Mouse (Mus musculus): ENCODE results near the gene Gpbp1.

The Gpbp1 gene

DNA sequence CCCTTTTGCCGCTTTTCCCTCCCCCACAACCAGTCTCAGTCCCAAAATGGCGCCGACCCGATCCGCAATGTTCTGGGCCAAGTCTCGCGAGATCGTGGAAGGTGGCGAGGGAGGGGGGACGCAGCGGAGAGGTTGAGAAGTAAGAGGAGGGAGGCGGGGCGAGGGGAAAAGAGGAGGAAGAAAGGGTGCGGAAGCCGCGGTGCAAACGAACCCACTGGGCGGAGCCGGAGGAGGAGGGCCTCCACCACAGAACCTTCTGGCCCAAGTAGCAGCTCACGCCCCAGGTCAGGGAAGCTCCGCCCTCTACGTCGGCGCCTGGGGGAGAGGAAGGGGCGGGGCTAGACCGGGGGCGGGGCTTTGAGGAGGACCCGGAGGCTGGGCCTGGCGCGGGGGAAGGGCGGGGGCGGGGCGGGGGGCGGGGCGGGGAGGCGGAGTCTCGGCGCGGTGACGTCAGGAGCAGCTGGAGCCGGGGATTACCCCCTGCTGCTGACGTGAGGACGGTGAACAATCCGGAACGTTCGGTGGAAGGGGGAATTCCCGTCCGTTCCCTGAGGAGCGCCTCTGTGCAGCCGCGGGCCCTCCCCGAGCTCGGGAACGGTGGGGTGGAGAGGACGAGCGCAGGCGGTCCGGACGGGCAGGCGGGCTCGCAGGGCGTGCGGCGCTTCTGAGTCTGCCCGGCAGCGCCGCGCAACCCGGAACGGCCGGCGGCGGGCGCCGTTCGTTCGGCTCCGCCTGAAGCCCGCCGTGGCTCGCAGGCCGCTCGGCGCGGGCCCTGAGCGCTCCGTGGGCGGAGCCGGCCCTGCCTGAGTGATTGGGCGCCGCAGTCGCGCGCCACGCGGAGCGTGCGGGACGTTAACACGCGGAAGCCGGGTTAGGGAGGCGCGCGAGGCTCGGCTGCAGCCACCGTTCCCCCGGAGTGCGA, at the start of gene Gpbp1:
Gpbp1 (minus strand) TSS at position 310 of the 922 bp plus-strand sequence.
- peak; percentile 100 for DNase-seq

DNA sequence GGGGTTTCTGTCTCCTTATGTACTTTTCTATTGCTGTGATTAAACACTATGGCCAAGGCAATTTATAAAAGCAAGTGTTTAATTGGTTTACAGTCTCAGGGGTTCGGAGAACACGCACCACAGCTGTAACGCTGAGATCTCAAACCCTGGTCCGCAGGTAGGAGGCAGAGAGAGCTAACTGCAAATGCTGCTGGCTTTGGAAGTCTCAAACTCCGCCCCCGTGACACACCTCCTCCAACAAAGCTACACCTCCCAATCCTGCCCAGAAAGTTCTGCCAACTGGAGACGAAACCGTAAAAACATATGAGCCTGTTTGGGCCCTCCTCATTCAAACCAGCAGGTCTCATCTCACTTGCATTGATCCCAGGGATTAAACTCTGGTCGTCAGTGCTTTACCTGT, 47.8 kb upstream of the Gpbp1 start:
- no peak for DNase-seq

GRCm38 (mm10) chr13:111536207-111536887, 46.4 kb upstream of the Gpbp1 start:
- DNase-seq, result no peak

DNA sequence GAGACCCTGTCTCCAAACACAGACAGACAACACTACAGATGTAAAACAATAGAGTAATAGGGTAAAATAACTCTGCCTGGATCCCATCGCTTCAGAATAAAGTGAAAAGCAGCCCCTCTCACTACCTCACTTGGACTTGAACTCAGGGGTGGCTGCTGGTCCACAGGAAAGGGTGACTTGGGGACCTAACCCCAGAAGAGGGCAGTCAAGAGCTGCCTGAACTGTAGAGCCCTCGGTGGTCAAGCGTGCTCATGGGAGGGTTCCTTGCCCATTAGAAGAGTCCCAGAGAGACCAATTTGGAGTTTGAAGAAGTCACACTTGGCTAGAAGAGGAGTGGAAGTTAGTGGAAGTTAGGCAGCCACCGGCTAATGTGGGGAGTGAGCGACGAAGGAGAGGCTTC, 44.2 kb upstream of the Gpbp1 start:
- DNase-seq, result peak; percentile 16

DNA sequence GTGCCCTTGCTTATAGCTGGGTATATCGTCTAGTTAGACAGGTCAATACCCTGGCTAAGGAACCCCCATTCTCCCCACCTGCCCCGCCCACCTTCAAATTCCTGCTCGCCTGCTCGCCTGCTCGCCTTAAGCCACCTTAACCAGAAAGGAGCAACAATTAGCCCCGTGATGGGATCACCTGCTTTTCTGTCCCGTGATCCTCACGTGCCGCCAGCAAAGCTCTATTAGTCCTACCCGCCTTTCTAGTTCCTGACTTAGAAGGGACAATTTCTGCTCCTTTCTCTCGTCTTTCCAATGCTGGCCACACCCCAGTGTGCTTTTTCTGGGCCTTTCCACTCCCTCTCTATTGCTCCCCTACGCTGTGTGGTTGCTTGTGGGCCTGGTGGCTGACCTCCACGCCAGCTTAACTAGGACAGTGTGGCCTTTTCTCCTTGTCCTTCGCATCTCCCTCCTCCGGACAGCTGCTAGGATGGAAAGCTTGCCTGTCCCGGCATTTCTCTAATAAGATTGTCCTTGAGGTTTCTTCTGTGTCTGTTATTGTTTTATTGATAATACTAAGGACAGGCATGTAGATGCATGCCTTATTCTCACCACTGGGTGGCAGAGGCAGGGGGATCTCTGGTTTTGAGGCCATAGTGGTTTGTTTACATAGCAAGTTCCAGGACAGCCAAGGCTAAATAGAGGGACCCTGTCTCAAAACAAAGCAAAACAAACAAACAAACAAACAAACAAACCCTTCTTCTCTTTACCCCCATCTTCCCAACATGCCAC, 42.5 kb upstream of the Gpbp1 start:
- DNase-seq, result no peak

- DNase-seq, result no peak
Measured at GRCm38 (mm10) chr13:111531701-111532100, 41.8 kb upstream of the Gpbp1 start.

DNA sequence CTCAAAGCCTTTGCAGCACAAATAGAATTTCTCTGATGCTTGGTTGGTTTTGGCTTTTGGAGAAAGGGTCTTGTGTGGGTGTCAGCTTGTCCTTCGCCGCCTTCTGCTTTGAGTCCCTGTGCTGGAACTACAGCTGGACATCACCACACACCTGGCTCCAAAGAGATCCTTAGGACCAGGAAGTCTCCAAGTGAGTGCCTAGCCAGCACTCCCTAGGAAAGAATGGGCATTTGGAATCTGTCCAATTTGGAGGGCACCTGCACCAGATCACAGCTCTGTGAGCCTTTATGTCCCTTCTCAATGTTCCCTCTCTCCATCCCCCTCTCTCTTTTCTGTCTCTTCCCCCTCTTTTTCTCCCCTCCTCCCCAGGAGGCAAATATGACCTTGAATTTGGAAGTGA, 34.4 kb upstream of the Gpbp1 start:
- DNase-seq, result no peak

- no peak for DNase-seq
Measured at GRCm38 (mm10) chr13:111522336-111522735, 32.4 kb upstream of the Gpbp1 start.

- DNase-seq, result no peak
Measured at GRCm38 (mm10) chr13:111520456-111520855, 30.5 kb upstream of the Gpbp1 start.

DNA sequence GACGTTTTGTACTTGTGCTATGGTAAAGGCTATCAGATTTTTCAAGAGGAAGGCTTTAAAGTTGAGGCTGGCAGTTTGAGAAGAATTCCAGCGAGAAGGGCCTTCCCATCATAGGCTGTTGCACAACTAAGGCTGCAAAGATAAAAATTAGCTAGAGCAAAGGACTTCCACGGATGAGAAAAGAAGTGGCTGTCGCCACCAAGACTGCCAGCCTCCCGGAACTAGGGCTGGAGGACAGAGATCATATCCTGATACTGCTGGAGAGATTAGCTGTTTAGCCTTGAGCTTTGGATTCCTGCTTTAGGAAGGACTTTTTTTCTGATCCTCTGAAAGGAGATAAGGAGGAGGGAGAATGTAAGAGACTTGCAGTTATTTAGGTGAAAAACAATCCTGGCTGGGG, 28.4 kb upstream of the Gpbp1 start:
- no peak for DNase-seq

- peak; percentile 19 for DNase-seq
Measured at GRCm38 (mm10) chr13:111516385-111517150, 26.7 kb upstream of the Gpbp1 start.

- DNase-seq, result no peak
Measured at GRCm38 (mm10) chr13:111509385-111509784, 19.5 kb upstream of the Gpbp1 start.

DNA sequence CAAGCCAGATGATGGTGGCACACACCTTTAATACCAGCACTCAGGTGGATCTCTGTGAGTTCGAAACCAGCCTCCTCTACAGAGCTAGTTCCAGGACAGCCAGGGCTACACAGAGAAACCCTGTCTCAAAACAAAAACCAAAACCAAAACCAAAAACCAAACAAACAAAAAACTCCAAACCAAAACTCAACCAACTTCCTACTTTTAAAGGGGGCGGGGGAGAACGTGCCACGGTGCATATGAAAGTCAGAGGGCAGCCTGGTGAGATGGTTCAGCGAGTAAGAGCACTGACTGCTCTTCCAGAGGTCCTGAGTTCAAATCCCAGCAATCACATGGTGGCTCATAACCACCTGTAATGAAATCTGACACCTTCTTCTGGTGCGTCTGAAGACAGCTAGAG, 18.7 kb upstream of the Gpbp1 start:
- no peak for DNase-seq

DNA sequence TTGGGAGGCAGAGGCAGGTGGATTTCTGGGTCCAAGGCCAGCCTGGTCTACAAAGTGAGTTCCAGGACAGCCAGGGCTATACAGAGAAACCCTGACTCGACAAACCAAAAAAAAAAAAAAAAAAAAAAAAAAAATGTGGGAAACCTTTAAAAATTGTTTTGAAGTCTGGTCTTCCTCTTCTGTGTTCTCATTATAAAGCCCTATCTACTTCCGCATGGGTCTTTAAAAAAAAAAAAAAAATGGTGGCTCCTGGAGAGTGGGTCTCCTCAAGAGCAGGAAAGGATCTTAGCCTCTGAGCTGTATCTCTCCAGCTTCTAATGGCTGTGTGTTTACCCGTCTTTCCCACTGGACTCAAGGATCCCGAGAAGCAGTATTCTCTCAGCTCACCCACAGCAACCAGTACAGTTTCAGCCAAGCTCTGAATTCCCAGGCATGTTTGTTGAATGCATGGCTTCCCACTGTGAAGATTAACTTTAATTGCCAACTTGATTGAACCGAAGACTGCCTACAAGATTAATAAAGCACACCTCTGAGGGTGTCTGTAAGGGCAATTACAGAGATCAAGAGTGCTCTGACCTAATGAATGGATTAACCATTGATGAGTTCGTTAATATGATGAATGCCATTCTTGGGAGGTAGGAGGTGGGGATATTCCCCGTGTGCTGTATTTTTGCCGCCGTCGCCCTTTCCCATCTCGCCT, 4.6 kb upstream of the Gpbp1 start:
- no peak for DNase-seq

DNA sequence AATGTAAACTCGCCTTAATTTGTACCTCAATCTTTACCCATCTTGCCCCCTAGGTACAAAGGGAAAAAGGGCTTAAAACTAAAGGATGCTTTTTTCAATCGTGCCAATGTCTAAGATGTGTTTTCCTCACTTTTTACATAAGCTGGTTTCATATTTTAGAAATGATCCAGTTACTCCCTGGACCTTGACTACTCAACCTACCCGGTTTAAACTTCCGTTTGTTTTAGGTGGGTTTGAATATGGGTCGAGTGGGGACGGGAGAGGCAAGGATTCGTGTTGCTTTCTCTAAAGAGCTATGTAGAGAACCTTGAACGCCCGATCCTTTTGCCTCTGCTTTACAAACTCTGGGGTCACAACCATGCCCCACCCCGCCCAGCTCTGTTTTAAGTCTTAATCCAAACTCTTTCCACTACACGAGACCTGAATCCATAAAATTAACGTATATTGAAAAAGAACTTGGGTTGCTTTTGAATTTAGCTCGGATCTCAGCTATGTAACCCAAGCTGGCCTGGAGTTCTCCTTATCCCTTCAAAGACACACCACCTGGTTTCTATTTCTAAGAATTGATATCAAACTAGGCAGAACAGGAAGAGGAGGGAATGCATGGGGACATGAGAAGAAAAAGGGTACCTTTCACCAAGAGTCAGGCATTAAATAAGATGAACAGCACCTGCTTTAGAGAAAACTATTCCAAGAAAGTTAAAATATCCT, 1.3 kb upstream of the Gpbp1 start:
- DNase-seq, result no peak

- DNase-seq, result no peak
Measured at GRCm38 (mm10) chr13:111489502-111489801, 459 bp downstream of the Gpbp1 start.

GRCm38 (mm10) chr13:111488651-111489501, 1.0 kb downstream of the Gpbp1 start:
- peak; percentile 41 for DNase-seq

DNA sequence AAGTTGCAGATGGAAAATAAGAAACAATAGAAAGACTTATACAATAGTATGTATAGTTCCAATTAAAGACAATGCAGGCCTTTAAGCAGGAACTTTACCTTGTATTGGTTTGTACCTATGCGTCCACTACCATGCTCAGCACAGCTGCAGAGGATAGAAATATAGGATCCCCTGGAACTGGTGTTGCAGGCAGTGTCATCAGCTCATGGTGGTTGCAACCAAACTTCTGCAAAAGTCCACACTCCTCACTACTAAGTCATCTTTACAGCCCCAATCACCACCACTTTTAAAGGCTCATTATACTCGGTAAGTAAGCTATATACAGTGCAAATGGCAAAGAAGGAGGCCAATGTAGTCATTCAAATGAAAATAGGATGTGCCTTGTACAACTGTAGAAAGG, 12.2 kb downstream of the Gpbp1 start:
- DNase-seq, result no peak

DNA sequence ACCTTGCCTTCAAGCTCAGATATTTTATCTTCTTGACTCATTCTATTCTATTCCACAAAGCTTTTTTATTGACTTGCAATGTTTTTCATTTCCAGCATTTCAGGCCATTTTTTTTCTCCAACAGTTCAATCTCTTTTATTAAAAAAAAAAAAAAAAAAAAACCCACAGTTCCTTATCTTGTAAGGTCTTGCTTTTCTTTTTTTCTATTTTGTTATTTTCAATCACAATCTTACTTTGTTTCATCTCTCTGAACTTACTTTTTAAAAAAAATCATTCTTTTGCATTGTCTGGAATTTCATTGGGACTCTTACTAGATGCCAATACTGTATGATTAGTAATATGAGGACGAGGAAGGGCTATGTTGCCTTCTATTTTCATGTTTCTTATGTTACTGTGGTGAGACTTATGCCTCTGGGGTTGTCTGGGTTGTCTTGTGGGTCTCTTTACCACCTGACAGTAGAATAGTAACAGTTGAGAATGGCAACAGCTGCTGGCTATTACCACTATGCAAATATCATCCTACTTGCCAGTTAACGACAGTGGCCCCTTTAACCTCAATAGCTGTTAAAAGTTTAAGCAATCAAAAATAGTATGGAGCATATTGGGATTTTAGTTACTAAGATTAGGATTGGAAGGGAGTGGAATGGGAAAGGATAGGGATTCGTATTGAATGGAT, 19.2 kb downstream of the Gpbp1 start:
- no peak for DNase-seq

DNA sequence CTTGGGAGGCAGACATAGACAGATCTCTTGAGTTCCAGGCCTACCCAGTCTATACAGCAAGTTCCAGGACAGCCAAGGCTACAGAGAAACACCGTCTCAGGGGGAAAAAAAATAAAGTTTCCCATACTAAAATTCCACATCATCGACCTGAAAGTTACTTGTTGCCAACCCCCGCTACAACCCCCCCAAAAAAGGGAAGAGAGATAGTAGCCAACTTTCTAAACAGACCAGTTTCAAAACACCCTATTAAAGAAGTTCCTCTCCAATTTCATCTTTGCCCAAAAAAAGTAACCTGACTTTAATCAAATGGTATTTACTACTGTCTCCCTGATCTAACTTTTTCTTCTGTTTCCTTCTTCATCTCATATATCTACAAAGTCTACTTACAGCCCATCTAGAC, 22.6 kb downstream of the Gpbp1 start:
- no peak for DNase-seq
